Mouse (Mus musculus) common myeloid progenitor, adult 5-6 weeks (primary cell): ENCODE results near the gene Bco1. TPM values are rescaled to one million over a fixed set of nuclear protein-coding genes. Genes with fewer than 3 reads are reported as not detected.

Source experiments
- ATAC-seq: replicated peaks from 2 replicates; pipeline ENCODE4 v1.8.0; 2016; ENCODE audit warnings: low read depth, mild to moderate bottlenecking, moderate TSS enrichment, inconsistent platforms; ENCODE audit not compliant: poor library complexity, severe bottlenecking
- total RNA-seq: library from RNA; stranded (forward); fragments of 200-1000, 187-1606 nt; gene quantifications from 2 replicates; pipeline ENCODE4 v1.2.3, GENCODE M21; 2017

Bco1 gene
- total RNA-seq, result 0.19 and 1.3 TPM in 2 replicates

DNA sequence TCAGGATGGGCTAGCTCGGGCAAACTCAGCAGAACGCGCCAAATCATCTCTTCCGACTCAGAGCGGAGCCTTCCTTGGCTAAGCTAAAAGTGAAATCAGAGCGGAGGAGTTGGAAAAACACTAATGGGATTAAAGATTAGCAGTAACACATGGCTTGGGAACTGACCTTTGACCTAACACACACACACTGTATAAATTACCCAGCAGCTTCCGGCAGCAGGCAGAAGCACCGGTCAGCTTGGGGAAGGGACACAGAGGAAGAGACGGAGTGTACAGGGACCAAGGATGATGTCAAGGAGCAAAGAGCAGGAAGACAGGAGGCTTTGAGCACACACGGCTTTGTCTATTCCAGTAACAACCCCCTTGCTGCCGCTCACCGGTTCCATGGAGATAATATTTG is at the start of gene Bco1:
Bco1 (plus strand) TSS at position 208 of the 400 bp plus-strand sequence.
- ATAC-seq, result no peak

DNA sequence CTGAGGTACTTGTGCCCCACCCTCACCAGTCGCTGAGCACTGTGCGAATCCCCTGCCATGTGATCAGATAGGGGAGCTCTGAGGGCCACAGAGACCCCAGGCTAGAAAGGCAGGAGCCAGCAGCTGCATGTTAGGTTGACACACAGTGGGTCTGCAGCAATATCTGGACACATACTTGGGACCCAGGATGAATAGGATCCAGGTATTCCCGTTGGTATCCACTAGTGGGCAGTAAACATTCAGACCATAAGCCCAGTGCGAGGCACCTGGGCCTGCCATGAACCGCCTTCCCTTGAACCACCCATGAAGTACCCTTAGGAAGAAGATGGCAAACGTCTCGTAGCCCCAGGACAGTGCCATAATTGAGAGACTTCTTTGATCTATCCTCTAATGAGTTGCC is 46.2 kb upstream of the Bco1 start:
- ATAC-seq, result no peak; the same call in 1 of the 2 replicates

DNA sequence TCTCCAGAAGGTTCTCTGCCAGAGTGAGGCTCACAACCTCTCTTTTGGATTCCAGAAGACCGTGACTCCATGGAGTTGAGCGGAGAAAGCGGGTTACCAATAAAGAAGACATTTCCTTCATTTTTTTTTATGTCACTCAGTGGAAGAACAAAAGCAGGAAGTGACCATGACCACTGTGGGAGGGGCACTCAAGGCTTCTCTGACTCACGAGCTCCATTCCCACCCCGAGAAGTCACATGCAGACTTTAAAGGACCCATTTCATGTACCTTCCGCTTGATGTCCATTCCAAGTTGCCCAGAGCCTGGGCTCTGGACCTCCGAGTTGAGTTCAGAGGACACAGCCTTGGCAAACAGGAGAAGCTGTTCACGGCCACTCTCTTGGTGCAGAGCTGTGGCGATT is 44.9 kb upstream of the Bco1 start:
- peak; percentile 30 for ATAC-seq

DNA sequence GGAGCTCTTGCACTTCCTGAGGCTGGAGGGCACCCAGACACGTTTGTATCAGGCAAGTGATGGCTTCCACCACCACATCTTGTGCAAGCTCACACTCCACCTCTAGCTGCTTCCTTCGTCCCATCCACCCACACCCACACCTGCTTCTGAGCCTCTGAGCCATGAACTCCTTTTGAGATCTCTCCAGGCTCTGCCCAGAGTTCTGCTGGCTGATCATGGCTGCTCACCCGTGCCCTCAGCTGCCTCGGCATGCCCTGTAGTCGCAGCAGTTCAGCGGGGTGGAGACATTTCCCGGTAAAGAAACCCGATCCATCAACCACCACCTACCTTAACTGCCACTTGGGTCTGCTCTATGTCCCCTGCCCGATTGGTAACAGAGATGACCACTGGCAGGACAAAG is 44.3 kb upstream of the Bco1 start:
- ATAC-seq, result no peak

DNA sequence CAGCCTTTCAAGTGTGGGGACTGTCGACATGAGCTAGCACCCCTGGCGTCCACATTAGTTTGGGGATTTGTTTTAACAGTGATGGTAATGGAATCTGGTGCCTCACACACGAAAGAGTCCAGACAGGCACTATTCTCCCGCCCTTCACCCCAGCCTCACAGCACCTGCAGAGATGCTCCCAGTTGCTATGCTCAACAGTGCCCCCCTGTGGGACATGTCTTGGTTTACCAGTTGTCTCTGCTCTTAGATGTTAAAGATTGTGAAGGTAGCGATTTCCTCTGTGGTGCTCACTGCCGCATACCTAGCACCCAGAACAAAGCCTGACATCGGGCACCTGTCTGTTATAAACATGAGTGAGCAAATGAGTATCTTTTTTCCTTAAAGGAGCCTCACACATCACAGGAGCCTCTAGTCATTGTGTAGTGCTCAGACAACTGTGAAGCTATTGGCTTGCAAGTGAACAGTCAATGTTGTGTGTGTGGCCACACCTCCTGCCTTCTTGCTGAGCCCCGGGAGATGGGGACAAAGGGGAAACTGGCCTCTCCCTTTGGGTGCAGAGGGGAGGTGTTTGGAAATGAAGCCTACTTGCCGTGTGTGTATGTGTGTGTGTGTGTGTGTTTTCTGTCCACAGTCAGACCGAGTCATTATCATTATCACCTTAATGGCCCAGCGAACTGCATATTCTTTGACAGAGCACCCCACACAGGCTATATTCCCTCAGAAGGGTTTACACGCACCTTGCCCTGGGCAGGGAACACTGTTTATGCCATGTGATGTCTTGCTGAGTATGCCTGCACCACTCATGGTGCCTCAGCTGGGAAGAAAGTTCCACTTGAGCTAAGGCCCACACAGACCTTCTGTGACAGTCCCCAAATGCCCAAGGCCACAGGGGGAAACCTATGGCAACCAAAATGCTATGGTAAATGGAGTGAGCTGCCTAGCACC is 42.2 kb upstream of the Bco1 start:
- ATAC-seq, result 0 out of 2 replicates have a peak, but pooled peaks have one; percentile 12

DNA sequence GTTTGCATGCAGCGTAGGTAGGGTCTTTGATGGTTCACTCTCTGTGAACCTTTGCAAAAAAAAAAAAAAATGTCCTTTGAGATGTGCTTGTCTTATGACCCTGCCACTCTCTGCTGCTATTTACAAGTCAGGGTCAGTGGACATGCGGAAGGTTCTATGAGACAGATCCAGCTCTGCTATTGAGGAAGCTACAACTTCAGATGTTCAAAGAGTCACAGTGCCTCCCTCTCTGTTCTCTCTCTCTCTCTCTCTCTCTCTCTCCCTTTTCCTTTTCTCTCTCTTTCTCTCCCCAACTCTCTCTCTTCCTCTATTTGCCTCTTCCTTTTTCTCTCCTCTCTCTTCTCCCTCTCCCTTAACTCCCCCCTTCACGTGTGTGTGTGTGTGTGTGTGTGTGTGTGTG is 41.5 kb upstream of the Bco1 start:
- ATAC-seq, result no peak

DNA sequence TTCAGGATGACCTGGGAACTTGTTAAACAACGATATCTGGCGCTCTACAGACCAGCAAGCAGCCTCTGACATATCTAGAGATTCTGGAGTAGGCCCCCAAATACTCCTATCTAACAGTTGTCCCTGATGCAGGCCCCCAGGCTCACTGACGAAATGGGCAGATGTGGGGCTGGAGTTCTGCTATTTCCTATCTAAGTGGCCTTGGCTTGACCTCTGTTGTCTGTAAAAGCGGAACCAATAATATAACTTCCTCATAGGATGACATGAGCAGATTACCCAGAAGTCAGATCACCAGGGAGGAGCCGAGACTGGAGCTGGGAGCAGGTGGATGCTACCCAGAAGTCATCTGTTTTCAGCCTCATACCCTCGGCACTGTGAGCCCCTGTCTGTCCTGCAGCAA is 40.6 kb upstream of the Bco1 start:
- ATAC-seq, result peak; percentile 79

DNA sequence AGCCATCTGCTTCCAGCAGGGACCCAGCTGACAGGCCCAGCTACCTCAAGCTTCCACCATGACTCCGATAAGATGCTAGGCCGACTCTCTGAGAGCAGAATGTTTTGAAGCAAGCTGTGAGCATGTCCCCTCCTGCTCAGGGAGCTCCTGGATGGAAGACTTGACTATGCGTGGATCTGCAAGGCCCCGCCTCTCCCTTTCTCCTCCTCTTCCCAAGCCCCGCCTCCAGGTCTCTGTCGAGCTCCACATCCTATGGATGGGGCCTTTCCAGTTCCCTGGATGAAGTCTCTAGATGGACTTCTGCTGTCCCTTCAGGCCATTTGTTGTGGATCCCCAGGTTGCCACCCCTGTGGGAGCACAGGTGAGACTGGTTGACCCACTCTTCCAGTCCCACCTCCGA is 36.6 kb upstream of the Bco1 start:
- no peak for ATAC-seq

DNA sequence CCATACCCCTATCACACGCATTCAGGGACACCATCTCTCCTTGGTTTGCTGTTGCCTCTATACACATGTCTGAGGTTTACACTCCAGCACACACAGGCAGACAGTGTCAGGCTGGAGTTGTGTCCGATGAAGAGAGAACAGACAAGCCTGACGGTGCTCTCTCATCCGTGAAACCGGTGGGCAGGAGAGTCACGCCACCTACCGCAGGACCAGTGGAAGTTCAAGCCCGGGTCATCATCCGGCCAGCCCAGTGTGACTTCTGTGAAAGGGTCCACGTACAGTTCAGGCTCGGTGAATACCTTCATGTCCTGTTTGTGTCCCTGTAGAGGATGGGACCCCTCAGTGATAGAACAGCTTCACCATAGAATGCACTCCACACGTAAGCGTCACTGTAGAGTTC is 35.3 kb upstream of the Bco1 start:
- ATAC-seq, result no peak

DNA sequence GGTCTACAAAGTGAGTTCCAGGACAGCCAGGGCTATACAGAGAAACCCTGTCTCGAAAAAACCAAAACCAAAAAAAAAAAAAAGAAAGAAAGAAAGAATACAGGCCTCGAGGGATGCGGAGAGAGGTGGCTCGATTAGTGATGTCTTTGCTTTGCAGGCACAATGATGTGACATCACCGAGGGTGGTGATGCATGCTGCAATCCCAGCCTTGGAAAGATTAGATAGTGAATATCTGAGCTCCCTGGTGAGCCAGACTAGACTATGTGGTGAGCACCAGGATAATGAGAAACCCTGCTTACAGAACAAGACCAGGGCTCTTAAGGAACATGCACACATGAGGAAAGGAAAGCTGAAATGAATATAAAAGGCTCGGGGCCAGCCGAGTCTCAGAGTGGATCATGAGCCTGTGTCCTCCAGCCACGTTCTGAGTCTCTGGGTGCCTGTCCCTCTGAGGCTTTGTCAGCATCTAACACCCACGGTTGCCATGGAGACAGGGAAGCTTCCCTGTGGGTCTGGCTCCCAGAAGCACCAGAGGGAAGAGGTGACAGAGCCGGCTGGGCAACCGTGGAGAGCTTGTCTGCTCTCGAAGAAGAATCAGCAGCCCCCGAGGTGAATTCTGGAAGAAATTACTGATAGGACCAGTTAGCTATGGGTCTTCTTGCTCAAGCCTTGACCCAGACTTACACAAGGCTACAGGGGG is 34.3 kb upstream of the Bco1 start:
- ATAC-seq, result no peak

DNA sequence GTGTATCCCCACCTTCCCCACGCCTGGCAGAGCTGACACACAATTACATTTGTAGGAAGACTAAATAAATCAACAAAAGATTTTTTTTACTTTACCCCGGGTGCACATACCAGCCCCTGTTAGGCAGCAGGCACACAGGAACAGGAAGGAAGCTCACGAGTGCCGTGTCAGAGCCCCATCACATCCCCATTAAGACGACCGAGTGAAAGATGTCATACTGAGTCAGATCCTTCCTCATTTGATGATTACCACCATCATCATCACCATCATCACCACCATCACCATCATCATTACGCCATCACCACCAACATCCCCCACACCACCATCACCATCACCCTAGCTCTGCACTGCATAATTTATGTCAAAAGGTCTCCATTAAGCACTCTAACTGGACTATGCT is 28.7 kb upstream of the Bco1 start:
- peak; percentile 78 for ATAC-seq

DNA sequence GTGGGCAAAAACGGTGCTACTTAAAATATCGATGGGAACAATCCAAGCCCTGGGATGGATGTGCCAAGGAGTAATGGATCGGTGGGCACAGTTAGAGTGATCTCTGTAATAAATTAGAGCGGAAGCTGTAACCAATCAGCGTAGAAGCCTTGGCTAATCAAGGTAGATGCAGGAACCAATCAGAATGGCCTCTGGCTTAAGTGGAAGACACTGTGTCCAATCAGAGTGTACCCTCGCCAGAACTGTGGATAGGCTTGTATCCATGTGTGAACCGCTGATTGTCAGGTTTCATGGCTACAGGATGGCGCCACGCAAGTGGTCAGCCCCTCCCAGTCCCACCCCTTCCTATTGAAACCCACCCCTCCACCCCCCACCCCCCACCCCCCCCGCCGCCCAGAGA is 28.3 kb upstream of the Bco1 start:
- ATAC-seq, result no peak

DNA sequence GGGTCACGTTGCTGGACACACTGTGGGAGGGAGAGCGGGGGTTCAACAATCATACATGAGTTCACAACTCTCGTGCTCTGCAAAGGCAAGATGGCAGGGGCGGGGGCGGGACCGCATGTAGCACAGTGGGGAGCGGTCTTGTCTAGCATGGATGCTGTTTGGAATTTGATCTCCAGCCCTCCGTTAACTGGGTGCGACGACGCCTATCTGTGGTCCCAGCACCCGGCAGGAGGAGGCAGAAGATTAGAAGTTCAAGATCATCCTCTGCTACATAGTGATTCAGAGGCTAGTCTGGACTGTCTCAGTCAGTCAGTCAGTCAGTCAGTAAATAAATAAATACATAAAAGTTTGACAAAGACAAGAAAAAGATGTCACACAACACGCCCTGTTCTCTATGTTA is 27.4 kb upstream of the Bco1 start:
- no peak for ATAC-seq

DNA sequence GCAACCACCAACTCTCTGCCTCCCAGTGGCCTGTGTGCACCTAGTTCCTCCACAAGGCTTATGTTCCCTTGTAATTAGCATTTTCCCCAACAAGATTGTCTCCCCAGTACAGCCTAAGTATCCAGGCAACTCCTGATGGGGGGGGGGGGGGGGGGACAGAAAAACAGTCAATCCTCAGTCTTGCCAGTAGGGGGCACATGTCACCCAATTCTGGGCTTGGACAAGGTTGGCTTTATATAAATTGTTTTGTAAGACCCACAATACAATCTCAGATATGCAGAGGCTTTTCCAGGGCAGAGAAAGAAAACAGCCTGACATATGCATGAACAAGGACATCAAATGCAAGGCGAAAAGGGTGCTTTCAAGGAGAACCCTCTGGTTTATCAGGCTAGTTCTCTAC is 25.9 kb upstream of the Bco1 start:
- no peak for ATAC-seq

DNA sequence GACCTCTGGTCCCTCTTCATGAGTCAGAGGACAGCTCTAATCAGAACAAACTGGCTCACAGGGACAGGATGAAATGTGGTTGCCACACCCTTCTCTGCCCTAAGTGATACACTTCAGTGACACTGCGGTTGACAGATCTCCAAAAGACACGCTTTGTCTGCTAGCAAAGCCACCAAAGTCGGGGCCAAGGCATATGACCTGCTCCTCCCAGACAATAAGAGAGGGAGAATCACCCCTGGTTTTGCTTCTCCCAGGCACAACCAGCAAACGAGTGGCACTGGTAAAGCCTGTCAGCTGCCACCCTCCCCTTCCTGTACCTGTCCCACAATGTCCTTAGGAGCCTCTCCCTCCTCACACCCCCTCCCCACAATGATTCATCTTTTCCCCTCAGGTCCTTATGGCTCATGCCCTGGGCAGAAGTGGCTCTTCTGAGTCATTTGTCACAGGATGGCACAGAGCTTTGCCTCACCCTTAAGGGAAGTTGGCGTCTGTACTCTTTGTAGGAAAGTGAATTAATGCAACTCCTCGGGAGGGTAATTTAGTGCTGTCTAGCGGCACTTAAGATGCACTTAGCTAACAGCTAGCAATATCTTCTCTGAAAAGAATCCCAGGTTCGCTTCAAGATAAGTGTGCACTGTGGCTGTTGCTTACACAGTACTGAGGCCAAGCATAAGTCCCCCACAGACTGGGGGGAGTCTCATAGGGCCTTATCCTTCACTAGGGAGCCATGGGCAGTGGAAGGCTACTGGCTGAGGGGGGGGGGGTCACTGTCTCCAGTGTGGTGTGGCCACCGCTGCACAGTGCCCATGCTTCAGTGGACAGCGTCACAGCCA is 21.1 kb upstream of the Bco1 start:
- ATAC-seq, result peak; percentile 83

DNA sequence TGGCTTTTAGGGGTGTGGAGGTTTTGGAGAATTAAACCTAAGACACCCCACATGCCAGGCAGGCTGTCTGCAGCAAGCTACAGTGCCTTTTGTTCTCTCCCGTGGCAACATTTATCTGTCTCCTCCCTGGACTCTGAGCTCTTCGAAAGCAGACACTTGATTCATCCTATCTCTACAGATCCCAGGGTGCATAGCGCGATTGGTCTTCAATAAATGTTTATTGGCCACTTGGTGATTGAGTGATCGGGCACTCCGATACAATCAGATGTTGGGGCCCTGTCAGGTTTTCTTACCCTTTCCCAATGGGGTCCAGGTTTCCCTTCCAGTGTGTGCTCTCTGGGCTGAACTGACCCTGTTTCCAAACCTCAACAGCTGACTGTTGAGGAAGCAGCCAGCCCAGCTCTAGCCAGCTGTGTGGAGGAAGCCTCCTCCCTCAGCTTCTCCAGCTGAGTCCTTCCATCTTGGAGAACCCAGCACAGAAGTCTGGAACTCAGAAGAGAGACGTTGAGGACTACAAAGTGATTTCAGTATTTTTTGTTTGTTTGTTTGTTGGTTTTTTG is 17.2 kb upstream of the Bco1 start:
- no peak for ATAC-seq

DNA sequence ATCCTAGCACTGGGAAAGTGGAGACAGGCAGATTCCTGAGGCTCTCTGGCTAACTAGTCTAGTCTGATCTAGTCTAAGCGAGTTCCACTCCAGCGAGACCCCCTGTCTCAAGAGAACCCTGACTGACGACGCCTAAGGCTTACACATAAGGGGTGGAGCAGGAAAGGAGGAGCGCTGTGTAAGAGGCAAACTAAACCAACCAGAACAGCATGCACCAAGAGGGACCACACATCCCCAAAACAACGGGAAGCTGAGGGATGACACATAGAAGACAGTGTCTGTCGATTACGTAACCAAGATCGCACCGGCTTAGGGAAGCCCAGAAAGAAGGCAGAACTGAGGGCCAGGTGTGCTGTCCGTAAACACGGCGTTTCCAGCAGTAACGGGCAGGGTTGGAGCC is 16.0 kb upstream of the Bco1 start:
- ATAC-seq, result peak; percentile 31

DNA sequence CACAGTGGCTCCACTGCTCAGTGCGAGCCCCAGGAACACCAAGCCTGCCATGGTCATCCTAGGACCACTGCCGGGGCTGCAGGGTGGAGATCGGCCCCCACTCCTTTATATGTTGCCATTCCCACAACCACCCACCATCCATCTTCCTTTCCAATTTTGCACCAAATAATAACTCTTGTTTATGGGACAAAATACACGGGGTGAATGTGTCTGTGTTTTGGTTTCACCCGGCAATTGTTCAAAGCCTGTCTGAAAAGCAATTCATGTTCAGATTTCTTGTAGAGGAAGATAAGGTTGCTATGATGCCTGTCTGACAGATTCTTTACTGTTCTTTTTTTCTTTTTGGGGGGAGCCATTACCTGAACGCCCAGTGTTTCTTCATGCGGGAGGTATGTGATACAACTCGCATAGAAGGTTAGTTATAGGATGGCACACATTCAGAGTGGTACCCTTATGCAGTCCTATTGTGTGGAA is 13.2 kb upstream of the Bco1 start, which contains the start of gene Pkd1l2:
Pkd1l2 (minus strand) TSS at position 51 of the 474 bp plus-strand sequence.
- no peak for ATAC-seq

DNA sequence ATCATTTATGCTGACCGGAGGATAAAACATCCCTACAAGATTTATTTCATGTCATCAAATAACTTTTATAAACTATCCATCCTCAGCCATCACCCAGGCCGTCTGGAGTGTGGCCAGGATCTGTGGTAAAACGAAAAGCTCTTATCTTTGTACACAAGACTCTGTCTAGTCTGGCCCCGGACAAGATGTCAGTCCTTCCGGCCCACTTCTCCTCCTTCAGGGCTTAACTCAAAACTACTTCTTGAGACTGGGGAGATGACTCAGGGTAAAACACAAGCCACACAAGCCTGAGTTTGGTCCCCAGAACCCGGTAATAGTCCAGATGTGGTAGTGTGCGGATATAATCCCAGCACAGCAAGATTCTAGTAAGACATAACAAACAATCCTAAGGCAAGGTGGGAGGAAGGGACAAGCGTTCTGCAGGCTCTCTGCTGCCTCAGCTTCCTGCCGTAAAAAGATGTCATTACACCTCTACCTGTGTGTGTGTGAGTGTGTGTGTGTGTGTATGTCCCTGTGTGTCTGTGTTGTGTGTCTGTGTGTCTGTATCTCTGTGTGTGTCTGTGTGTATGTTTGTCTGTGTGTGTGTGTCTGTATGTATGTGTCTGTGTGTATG is 12.6 kb upstream of the Bco1 start:
- ATAC-seq, result peak; percentile 77

DNA sequence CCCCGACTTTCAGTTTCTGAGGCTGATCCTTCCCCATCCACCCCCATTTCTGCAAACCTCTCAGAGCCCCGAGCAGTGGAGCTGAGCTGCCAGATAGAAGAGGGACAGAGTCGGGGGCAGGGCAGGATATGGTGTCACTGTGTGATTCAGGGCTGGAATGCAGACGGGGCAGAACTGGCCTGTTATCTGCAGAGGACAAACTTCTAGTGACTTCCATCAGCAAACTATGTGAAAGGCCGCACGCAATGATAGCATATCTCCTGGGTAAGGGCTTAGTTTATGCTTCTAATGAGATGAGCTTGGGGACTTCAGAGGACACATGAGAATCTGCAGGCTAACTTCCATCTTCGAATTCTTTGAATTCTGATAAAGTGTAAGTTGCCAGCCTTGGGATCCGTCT is 10.1 kb upstream of the Bco1 start:
- peak; percentile 64 for ATAC-seq
